Mouse (Mus musculus) cortical plate, adult 2 months (tissue): ENCODE data around the gene Gm49673.
"Not testable (repeated sequence)": the region's sequence is repeated elsewhere in the genome, so short reads cannot be mapped to it uniquely, and the experiment has no call there.

ENCODE experiments used
- CTCF ChIP-seq: fragments of 200-500 bp; IDR thresholded peaks from 2 replicates; pipeline ENCODE4 v1.5.1; 2011; ENCODE audit warnings: mild to moderate bottlenecking, control low read depth, low read length; ENCODE audit not compliant: insufficient read depth; ENCODE audit errors: extremely low read depth
- POLR2A ChIP-seq: fragments of 200-500 bp; IDR thresholded peaks from 2 replicates; pipeline ENCODE4 v1.6.1; 2011; ENCODE audit warnings: mild to moderate bottlenecking, low read length, control low read depth; ENCODE audit not compliant: insufficient read depth; ENCODE audit errors: extremely low read depth

DNA sequence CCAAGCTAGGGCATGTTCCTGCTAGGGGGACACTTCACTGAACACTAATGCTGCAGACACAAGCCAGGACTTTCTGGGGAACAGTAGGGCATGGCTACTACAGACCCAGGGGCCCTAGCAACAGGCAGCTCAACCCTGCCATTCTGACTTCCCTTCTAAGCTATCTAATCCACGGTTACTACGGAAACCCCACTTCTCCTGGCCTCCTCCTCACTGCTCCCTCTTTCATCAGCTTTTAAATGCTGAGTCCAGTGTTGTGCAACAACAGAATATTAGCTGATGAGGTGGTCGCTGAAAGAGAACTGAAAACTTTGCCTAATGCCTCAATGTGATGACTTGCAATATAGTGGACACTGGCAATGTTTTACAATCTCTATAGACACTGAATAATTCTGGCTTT, 7.4 kb downstream of the Gm49673 start:
- not testable (repeated sequence) for TF ChIP-seq CTCF, POLR2A
